Mouse (Mus musculus) leukemia stem cell, adult 10-12 weeks (primary cell): ENCODE data around the gene Gimap5. TPM values are rescaled to one million over a fixed set of nuclear protein-coding genes. Genes with fewer than 3 reads are reported as not detected.

ENCODE experiments used
- polyA plus RNA-seq: library from polyadenylated mRNA; stranded (reverse); fragments of >175 nt; gene quantifications from 2 replicates; pipeline ENCODE4 v1.2.3, GENCODE M21; 2012; ENCODE audit warnings: low replicate concordance

The Gimap5 gene
- polyA plus RNA-seq = 4.7 and 19.6 TPM in 2 replicates

DNA sequence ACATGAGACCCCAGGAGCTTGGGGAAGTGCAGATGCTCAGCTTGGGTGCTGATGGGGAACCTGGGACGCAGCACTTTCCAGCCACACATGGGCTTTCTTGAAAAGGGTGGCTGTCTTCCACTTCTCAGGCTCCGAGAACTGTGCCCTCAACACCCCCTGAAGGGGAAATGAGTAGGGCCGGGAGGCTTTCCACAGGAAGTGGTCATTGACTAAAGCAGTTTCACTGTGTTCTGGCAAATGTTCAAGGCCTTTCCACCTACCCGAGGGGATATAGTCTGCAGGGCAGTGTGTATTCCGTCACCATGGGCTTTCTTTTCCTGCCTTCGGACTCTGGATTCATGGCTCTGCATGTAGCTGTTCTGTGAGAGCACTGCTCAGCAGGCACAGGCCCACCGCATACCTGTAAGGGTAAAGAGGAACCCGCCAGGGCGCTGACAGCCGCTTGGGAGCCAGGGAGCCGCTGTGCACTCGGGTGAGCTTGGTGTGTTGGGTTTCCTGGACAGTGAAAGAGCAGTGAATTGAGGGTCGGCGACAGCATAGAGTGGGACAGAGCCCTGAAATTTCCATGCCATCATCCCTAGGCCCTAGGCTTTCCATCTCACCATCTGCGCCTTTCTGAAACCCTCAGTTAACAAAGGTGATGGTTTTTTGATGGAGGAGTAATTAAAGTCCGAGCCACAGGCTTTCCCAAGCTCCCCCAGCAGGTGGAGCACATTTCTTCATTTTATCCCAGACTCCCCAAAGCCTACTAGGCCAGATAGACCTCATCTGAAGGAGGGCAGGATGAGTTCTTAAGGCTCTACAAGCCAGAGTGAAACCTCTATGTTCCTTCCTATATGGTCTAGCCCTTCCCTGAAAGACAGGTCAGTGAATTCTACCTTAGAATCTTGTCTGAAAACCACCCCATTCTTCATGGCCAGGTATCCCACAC lies at the start of gene Gimap5:
Gene Gimap5 (plus strand): TSS at position 239 of the 931 bp plus-strand sequence.

DNA sequence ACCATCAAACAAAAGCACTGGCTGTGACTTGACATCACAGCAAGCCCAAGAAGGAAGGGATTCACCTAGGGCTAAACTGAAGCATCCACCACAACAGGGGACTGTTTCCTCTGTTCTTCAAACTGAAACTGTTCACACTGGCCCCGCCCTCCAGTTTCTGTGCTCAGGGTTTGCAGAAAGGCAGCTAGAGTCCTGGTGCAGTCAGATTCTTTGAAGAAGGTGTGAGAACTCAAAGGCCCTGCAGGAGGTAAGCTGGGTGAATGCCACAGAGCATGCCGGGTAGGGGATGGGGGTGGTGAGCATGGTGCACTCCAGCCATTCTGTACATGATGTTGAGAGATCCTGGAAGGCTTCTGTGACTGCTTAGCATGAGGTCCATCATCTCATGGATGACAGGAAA lies 27.5 kb upstream of the Gimap5 start, which contains the start of the genes Gm28053 and Gimap7:
Gene Gm28053 (plus strand): TSS at position 153 of the 400 bp plus-strand sequence.
Gene Gimap7 (plus strand): TSS at position 167 of the 400 bp plus-strand sequence.

DNA sequence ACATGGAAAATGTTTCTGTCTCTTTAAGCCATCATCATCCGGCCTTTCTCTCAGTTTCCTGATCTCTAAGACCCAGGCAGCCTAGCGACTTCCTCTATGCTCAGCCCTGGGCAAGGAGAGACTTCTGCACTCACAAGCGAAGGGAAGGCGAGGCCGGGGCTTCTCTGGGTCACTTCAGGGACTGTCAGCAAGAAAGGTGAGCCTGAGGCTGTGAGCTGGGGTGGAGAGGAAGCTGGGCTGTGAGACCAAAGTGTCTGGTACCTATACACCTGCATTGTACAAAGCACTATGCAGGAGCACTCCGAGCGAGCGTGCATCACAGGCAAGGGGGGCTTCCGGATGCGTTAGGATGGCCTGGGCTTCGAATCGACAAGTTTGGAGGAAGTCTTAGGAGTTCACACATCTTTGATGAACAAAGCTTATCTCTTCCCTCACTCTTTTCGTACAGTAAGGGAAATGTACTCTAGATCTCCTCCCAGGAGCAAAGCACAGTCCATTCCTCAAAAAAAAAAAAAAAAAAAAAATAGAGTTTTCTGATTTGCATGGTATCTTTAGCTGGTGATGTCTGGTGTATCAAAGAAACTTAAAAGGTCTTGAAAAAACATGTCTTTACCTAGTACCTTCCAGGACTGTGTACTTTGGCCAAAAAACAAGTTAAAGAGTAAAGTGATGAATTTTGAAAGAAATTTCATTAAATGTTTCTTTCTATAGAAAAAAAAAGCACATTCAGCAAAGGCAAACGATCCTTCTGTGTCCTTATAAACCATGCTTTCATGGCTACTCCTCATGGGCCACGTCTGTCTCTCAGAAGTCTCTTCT lies 6.8 kb upstream of the Gimap5 start, which contains the start of gene Gimap1:
Gene Gimap1 (plus strand): TSS at position 94 of the 819 bp plus-strand sequence.

DNA sequence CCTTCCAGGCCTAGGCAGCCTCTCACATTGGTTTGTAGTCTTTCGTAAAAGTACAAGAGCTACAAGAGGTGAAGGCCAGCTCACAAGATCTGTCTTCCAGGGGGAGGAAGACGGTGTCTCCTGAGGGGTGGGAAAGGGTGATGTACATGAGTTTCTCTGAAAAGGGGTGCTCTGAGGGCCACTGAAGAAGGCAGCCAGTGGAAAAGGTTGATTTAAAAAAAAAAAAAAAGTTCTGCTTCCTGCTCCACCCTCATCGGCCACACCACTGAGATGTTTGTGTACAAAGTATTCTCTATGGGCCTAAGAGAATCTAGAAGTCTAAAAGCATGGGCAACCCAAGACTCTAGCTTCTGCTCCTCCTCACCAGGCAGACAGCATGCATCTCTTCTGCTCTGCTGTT lies 24.7 kb downstream of the Gimap5 start, which contains the start of gene Gimap3:
Gene Gimap3 (minus strand): TSS at position 156 of the 400 bp plus-strand sequence.

Other genes starting within 250 kb of the Gimap5 start
- 0.25 and 3.8 TPM in 2 replicates for gene Atp6v0e2, start 208.6 kb upstream of the Gimap5 start, polyA plus RNA-seq
- 9.1 and 11.2 TPM in 2 replicates for gene Lrrc61, start 191.4 kb upstream of the Gimap5 start, polyA plus RNA-seq
- 1.4 TPM in 1 of 2 replicates, not detected in the other for gene Rarres2, start 173.4 kb upstream of the Gimap5 start, polyA plus RNA-seq
- not detected in 2 replicates for gene Gm45021, start 156.6 kb upstream of the Gimap5 start, polyA plus RNA-seq
- 10.0 TPM in 2 replicates for gene Repin1, start 152.3 kb upstream of the Gimap5 start, polyA plus RNA-seq
- 1.0 TPM in 1 of 2 replicates, not detected in the other for gene Gm44965, start 152.3 kb upstream of the Gimap5 start, polyA plus RNA-seq
- gene Zfp775, start 144.1 kb upstream of the Gimap5 start, polyA plus RNA-seq = 1.2 and 1.5 TPM in 2 replicates
- 0.20 and 0.59 TPM in 2 replicates for gene AI854703, start 119.4 kb upstream of the Gimap5 start, polyA plus RNA-seq
- 3.2 and 4.2 TPM in 2 replicates for gene Gimap8, start 99.0 kb upstream of the Gimap5 start, polyA plus RNA-seq
- 0.52 TPM in 1 of 2 replicates, not detected in the other for gene Gimap9, start 70.1 kb upstream of the Gimap5 start, polyA plus RNA-seq
- gene Gimap4, start 61.6 kb upstream of the Gimap5 start, polyA plus RNA-seq = 1.3 and 5.0 TPM in 2 replicates
- gene Gimap6, start 38.0 kb upstream of the Gimap5 start, polyA plus RNA-seq = 4.5 and 8.3 TPM in 2 replicates
- gene Gm28053, start 27.6 kb upstream of the Gimap5 start, polyA plus RNA-seq = not detected in 2 replicates
- gene Gimap7, start 27.6 kb upstream of the Gimap5 start, polyA plus RNA-seq = 0.37 and 2.0 TPM in 2 replicates
- 14.6 and 21.6 TPM in 2 replicates for gene Gimap1, start 7.1 kb upstream of the Gimap5 start, polyA plus RNA-seq
- 24.2 and 84.0 TPM in 2 replicates for gene Gimap3, start 24.7 kb downstream of the Gimap5 start, polyA plus RNA-seq
- 6.4 and 44.5 TPM in 2 replicates for gene Tmem176a, start 94.7 kb downstream of the Gimap5 start, polyA plus RNA-seq
- 2.3 and 12.0 TPM in 2 replicates for gene Tmem176b, start 95.3 kb downstream of the Gimap5 start, polyA plus RNA-seq
- gene Aoc1, start 126.7 kb downstream of the Gimap5 start, polyA plus RNA-seq = not detected in 2 replicates
- not detected in 2 replicates for gene 1600015I10Rik, start 183.7 kb downstream of the Gimap5 start, polyA plus RNA-seq
- not detected in 2 replicates for gene Doxl2, start 228.8 kb downstream of the Gimap5 start, polyA plus RNA-seq
- not detected in 2 replicates for gene Svs1, start 240.7 kb downstream of the Gimap5 start, polyA plus RNA-seq